Mouse (Mus musculus): Measurements from ENCODE around the gene Nrxn1.

- TF ChIP-seq POLR2AphosphoS5 (IDR thresholded peaks at IDR 0.05; ENCODE audit: insufficient replicate concordance, low read depth, low read length) (no peak), TAL1 (conservative IDR thresholded peaks at IDR 0.05; ENCODE audit: low read depth, low read length) (no peak), CTCF (IDR thresholded peaks at IDR 0.05; ENCODE audit: low read depth, low read length) (no peak), GATA1 (IDR thresholded peaks at IDR 0.05; ENCODE audit: borderline replicate concordance, low read length) (no peak)
These were observed 759.4 kb downstream of the Nrxn1 start for GRCm38 (mm10) chr17:90333445-90333844.

Measured in G1E (cell line).